Mouse (Mus musculus) stomach, postnatal 0 days (tissue): ENCODE measurements around the gene Snx11.

ENCODE experiments used
- CTCF ChIP-seq: IDR thresholded peaks from 2 replicates; pipeline ENCODE4 v1.5.1; 2016; ENCODE audit warnings: antibody characterized with exemption, low read depth, mild to moderate bottlenecking, moderate library complexity
- EP300 ChIP-seq: optimal IDR thresholded peaks from 2 replicates; pipeline ENCODE3; 2016; ENCODE audit warnings: antibody characterized with exemption

GRCm38 (mm10) chr11:96740796-96741195, 36.6 kb downstream of the Snx11 start:
- no peak for TF ChIP-seq CTCF
- TF ChIP-seq EP300: no peak
